Mouse (Mus musculus): Measurements from ENCODE around the gene Leap2. TPM values are rescaled to one million over a fixed set of nuclear protein-coding genes. Genes with fewer than 3 reads are reported as not detected.

The Leap2 gene
- total RNA-seq, 1 experiment from 2014 or later, result not detected

DNA sequence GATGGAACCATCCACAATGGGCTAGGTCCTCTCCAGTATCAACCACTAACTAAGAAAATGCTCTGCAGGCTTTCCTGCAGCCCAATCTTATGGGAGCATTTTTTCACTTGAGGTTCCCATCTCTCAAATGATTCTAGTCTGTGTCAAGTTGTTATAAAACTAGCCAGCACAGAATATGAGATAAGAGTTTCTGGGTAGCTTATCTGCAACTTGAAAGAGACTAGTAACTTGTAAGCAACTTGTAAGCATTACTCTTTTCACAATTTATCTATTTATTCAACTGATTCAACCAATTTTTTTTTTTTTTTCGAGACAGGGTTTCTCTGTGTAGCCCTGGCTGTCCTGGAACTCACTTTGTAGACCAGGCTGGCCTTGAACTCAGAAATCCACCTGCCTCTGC lies 19.3 kb downstream of the Leap2 start:
- ATAC-seq (replicated peaks; ENCODE audit: insufficient number of reproducible peaks, low FRiP score, low TSS enrichment, poor library complexity, severe bottlenecking), result no peak

GRCm38 (mm10) chr11:53393856-53394255 lies 29.1 kb downstream of the Leap2 start:
- no peak for ATAC-seq (replicated peaks; ENCODE audit: insufficient number of reproducible peaks, low FRiP score, low TSS enrichment, poor library complexity, severe bottlenecking)

DNA sequence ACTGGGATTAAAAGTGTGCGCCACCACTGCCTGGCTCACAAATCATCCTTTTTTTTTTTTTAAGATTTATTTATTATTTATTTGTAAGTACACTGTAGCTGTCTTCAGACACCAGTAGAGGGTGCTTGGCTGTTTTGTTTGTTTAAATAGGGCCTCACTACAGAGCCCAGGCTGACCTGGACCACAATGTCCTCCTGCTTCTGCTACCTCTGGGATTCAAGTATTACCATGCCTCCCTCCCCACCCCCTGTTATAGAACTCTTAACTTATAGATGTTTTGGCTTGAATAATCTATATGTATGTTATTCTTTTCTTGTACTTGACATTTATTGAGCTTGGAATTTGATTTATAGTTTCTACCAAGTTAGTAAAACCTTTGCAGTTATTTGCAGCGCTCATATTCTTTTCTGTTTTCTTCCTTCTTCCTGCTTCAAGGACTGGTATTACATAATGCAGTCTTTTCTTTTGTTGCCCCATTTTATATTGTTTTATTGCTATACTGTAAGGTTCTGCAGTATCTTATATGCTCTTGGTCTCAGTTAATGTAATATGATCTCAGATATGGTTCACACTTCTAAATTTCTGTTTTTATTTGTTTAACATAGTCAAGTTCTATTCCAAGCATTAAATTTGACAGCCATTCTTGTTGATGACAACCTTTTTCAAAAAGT lies 39.1 kb downstream of the Leap2 start:
- ATAC-seq (replicated peaks; ENCODE audit: insufficient number of reproducible peaks, low FRiP score, low TSS enrichment, poor library complexity, severe bottlenecking), result no peak

DNA sequence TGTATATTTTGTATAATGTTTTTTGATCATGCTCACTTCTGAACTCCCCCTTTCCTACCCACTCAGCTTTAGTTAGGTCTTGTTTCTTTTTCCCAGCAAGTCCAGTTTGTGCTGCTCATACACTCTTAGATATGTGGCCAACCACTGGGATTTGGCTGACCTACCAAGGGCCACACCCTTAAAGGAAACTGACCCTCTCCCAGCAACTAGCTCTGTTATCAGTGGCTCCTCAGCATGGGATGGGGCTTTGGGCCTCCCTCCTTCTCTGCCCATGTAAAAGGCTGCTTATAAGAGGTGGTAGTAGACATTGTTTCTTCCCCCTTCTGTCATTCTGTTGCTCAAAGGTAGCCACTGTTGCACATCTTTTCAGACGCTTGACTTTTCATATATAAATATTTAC lies 44.1 kb downstream of the Leap2 start:
- ATAC-seq (replicated peaks; ENCODE audit: insufficient number of reproducible peaks, low FRiP score, low TSS enrichment, poor library complexity, severe bottlenecking), result no peak

Other genes starting within 250 kb of the Leap2 start
- 251 to 386 TPM (median 355 TPM) in 3 replicates for gene Hspa4, start 122.7 kb downstream of the Leap2 start, total RNA-seq (2017)
- gene Zcchc10, start 98.5 kb downstream of the Leap2 start, total RNA-seq (2017), result 2.3 to 9.1 TPM (median 5.5 TPM) in 3 replicates
- 73.5 to 126 TPM (median 78.0 TPM) in 3 replicates for gene Aff4, start 72.3 kb downstream of the Leap2 start, total RNA-seq (2017)
- gene Uqcrq, start 7.7 kb upstream of the Leap2 start, total RNA-seq (2017), result 11.2 to 22.8 TPM (median 17.8 TPM) in 3 replicates
- not detected in 3 replicates for gene Gdf9, start 7.9 kb upstream of the Leap2 start, total RNA-seq (2017)
- gene Gm10447, start 33.9 kb upstream of the Leap2 start, total RNA-seq (2017), result not detected in 3 replicates
- gene Shroom1, start 34.0 kb upstream of the Leap2 start, total RNA-seq (2017), result not detected in 3 replicates
- not detected in 3 replicates for gene Gm9837, start 47.3 kb upstream of the Leap2 start, total RNA-seq (2017)
- gene Gm9945, start 57.0 kb upstream of the Leap2 start, total RNA-seq (2017), result not detected in 3 replicates
- not detected in 3 replicates for gene Sowaha, start 57.1 kb upstream of the Leap2 start, total RNA-seq (2017)
- 2.9 to 4.1 TPM (median 3.8 TPM) in 3 replicates for gene Sept8, start 96.1 kb upstream of the Leap2 start, total RNA-seq (2017)
- 2.8 to 6.1 TPM (median 3.6 TPM) in 3 replicates for gene Kif3a, start 144.2 kb upstream of the Leap2 start, total RNA-seq (2017)
- gene Il4, start 195.5 kb upstream of the Leap2 start, total RNA-seq (2017), result 2.8 to 29.9 TPM (median 19.5 TPM) in 3 replicates
- gene Il13, start 211.5 kb upstream of the Leap2 start, total RNA-seq (2017), result 0.29 to 2.5 TPM in 2 of 3 replicates, not detected in the other